Mouse (Mus musculus): ENCODE data around the gene Kcnmb3.

DNA sequence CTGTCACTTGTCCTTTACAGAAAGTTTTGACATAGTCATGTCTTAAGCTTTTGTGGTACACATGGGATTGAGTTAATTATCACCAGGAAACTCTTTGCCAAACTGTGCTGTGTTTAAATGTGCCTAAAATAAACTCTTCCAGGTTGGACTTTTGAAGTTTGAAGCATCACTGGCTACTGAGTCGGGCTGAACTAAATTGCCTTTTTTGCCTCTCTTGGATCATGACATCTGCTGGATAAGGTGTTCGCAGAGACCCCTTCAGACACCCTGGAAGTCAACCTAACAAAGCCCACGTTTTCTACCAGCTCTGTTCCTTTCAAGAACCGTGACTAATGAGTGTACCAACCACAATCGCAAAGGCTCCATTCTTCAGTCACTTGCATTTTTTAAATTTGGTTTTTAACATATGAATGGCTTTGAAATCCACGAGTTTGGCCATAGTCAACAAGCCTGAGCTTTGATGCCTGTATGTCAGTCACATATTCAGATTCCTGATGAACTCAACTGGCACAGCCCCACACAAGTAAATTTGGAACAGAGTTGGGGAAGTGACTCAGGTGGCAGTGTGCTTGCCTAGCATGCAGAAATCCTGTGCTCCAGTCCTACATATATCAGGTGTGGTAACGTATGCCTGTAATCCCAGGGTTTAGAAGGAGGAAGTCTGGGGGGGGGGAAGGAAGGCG is 3.2 kb upstream of the Kcnmb3 start:
- no peak for TF ChIP-seq CTCF (IDR thresholded peaks at IDR 0.05; ENCODE audit: low read depth)
- no peak for TF ChIP-seq EP300 (IDR thresholded peaks at IDR 0.05; ENCODE audit: low read depth)

All from liver, embryonic 14.5 days (tissue).